Mouse (Mus musculus) lung, embryonic 14.5 days (tissue): ENCODE data around the gene Syt13. TPM values are rescaled to one million over a fixed set of nuclear protein-coding genes. Genes with fewer than 3 reads are reported as not detected.

Source experiments
- ATAC-seq: fragments of 200-750 bp; cut with Nextera tagmentation; 2 replicates; pipeline ENCODE4 v1.8.0; 2017; ENCODE audit warnings: mild to moderate bottlenecking, moderate TSS enrichment, moderate library complexity; ENCODE audit not compliant: insufficient read depth
- DNase-seq: peaks from one replicate; pipeline ENCODE4 v3.0.0-alpha.2; 2015
- H3K27ac ChIP-seq: fragments of 300-500 bp; sonication (generic); 2 replicates; pipeline ENCODE4 v1.5.1; 2014; ENCODE audit warnings: low read depth, mild to moderate bottlenecking, moderate library complexity
- H3K27me3 ChIP-seq: fragments of 300-500 bp; sonication (generic); 2 replicates; pipeline ENCODE4 v1.6.1; 2014; ENCODE audit warnings: low read length, control low read depth; ENCODE audit not compliant: insufficient read depth
- H3K36me3 ChIP-seq: fragments of 300-500 bp; sonication (generic); 2 replicates; pipeline ENCODE4 v1.6.1; 2014; ENCODE audit warnings: control low read depth; ENCODE audit not compliant: insufficient read depth
- H3K4me1 ChIP-seq: fragments of 300-500 bp; sonication (generic); 2 replicates; pipeline ENCODE4 v1.6.1; 2014; ENCODE audit warnings: antibody characterized with exemption, control low read depth; ENCODE audit not compliant: insufficient read depth
- H3K4me2 ChIP-seq: fragments of 300-500 bp; sonication (generic); 2 replicates; pipeline ENCODE4 v1.6.1; 2014; ENCODE audit warnings: mild to moderate bottlenecking
- H3K4me3 ChIP-seq: fragments of 300-500 bp; sonication (generic); 2 replicates; pipeline ENCODE4 v1.5.1; 2014; ENCODE audit warnings: low read depth, low read length
- H3K9ac ChIP-seq: fragments of 300-500 bp; sonication (generic); 2 replicates; pipeline ENCODE4 v1.6.1; 2014
- H3K9me3 ChIP-seq: fragments of 300-500 bp; sonication (generic); 2 replicates; pipeline ENCODE4 v1.6.1; 2016; ENCODE audit warnings: low read depth, low read length, control low read depth
- CTCF ChIP-seq: IDR thresholded peaks from 2 replicates; pipeline ENCODE4 v1.5.1; 2016; ENCODE audit warnings: antibody characterized with exemption, low read depth
- WGBS: fragments of 180-500 bp; shearing (Covaris S2); extraction: QIAGEN DNeasy Blood & Tissue Kit; methylation state at CpG from one replicate; pipeline ENCODE4 v1.1.7; 2014; 5-methylcytosine and 5-hydroxymethylcytosine counted together
- polyA plus RNA-seq: library from polyadenylated mRNA; unstranded; fragments of >200 nt; fragmentation: Nextera tagmentation; extraction: Ambion mirVana; gene quantifications from 2 replicates; pipeline ENCODE4 v1.2.1, GENCODE M21; 2014

Syt13 gene
- polyA plus RNA-seq, 1 experiment from 2014 or later = 3.2 TPM

- no peaks in the 10 kb centered on the region for H3K36me3 ChIP-seq
- no peak overlapping the region for H3K27ac ChIP-seq
- H3K27me3 ChIP-seq = no peaks in the 10 kb centered on the region
- no peaks in the 10 kb centered on the region for H3K9me3 ChIP-seq
- ATAC-seq = no peak
- DNase-seq = no peak
- WGBS = 92% methylated on average over 6 of the region's 7 CpGs
- no peak overlapping the region for H3K4me3 ChIP-seq
- no peak for TF ChIP-seq CTCF
- H3K4me1 ChIP-seq = peaks cover 5% of the 10 kb centered on the region; the same call in 1 of the 2 replicates
- no peak overlapping the region for H3K4me2 ChIP-seq
- no peak overlapping the region for H3K9ac ChIP-seq
These were observed 23.9 kb downstream of the Syt13 start for GRCm38 (mm10) chr2:92938827-92939226.

- no peak for DNase-seq
- H3K9me3 ChIP-seq = no peaks in the 10 kb centered on the region
- no peak for TF ChIP-seq CTCF
- no peaks in the 10 kb centered on the region for H3K36me3 ChIP-seq
- no peak overlapping the region for H3K4me3 ChIP-seq
- no peaks in the 10 kb centered on the region; the same call in 1 of the 2 replicates for H3K27me3 ChIP-seq
- ATAC-seq = no peak
- H3K4me2 ChIP-seq = no peak overlapping the region
- H3K9ac ChIP-seq = no peak overlapping the region
- H3K4me1 ChIP-seq = no peaks in the 10 kb centered on the region
- WGBS = 76% methylated on average over 9 of the region's 9 CpGs
- H3K27ac ChIP-seq = no peak overlapping the region
These were observed 26.1 kb downstream of the Syt13 start for GRCm38 (mm10) chr2:92940963-92941362.

- WGBS = 51% methylated on average over 3 of the region's 3 CpGs
These were observed 26.6 kb downstream of the Syt13 start for GRCm38 (mm10) chr2:92941463-92941862.

GRCm38 (mm10) chr2:92943406-92943805 lies 28.5 kb downstream of the Syt13 start:
- WGBS = 73% methylated on average over 3 of the region's 3 CpGs
- H3K4me2 ChIP-seq = no peak overlapping the region
- ATAC-seq (no peak), DNase-seq (no peak)
- TF ChIP-seq CTCF = no peak
- no peaks in the 10 kb centered on the region for H3K9me3 ChIP-seq
- H3K36me3 ChIP-seq = no peaks in the 10 kb centered on the region
- H3K9ac ChIP-seq = no peak overlapping the region
- H3K27me3 ChIP-seq = no peaks in the 10 kb centered on the region; the same call in 1 of the 2 replicates
- H3K27ac ChIP-seq = no peak overlapping the region
- H3K4me1 ChIP-seq = peaks cover 4% of the 10 kb centered on the region; the same call in 1 of the 2 replicates
- no peak overlapping the region for H3K4me3 ChIP-seq

More at GRCm38 (mm10) chr2:92941463-92941862, 26.6 kb downstream of the Syt13 start:
- Histone ChIP-seq H3K9ac (no peak overlapping the region), H3K4me3 (no peak overlapping the region), H3K4me2 (no peak overlapping the region), H3K4me1 (no peaks in the 10 kb centered on the region), H3K9me3 (no peaks in the 10 kb centered on the region), H3K27me3 (no peaks in the 10 kb centered on the region; the same call in 1 of the 2 replicates), H3K27ac (no peak overlapping the region), H3K36me3 (no peaks in the 10 kb centered on the region)
- ATAC-seq (no peak), DNase-seq (no peak)
- no peak for TF ChIP-seq CTCF

- Histone ChIP-seq H3K4me1 (peaks cover 4% of the 10 kb centered on the region; the same call in 1 of the 2 replicates), H3K27ac (no peak overlapping the region), H3K9me3 (no peaks in the 10 kb centered on the region), H3K27me3 (no peaks in the 10 kb centered on the region; the same call in 1 of the 2 replicates), H3K9ac (no peak overlapping the region), H3K4me2 (no peak overlapping the region), H3K36me3 (no peaks in the 10 kb centered on the region), H3K4me3 (no peak overlapping the region)
- no peak for TF ChIP-seq CTCF
- ATAC-seq (no peak), DNase-seq (no peak)
- WGBS = 77% methylated on average over 3 of the region's 3 CpGs
These were observed 29.5 kb downstream of the Syt13 start for GRCm38 (mm10) chr2:92944356-92944755.

- Histone ChIP-seq H3K4me3 (no peak overlapping the region), H3K4me1 (peaks cover 4% of the 10 kb centered on the region; the same call in 1 of the 2 replicates), H3K9me3 (no peaks in the 10 kb centered on the region), H3K27ac (no peak overlapping the region), H3K27me3 (no peaks in the 10 kb centered on the region; the same call in 1 of the 2 replicates), H3K36me3 (no peaks in the 10 kb centered on the region), H3K4me2 (no peak overlapping the region), H3K9ac (no peak overlapping the region)
- ATAC-seq = no peak
- TF ChIP-seq CTCF = no peak
- 82% methylated on average over 11 of the region's 11 CpGs for WGBS
- DNase-seq = no peak
These were observed 30.3 kb downstream of the Syt13 start for GRCm38 (mm10) chr2:92945125-92945746.

GRCm38 (mm10) chr2:92945824-92946598 lies 31.1 kb downstream of the Syt13 start:
- H3K4me3 ChIP-seq = no peak overlapping the region
- TF ChIP-seq CTCF = peak; percentile 16; the same call in 1 of the 2 replicates
- H3K27me3 ChIP-seq = no peaks in the 10 kb centered on the region; the same call in 1 of the 2 replicates
- H3K4me2 ChIP-seq = no peak overlapping the region
- peaks cover 4% of the 10 kb centered on the region; the same call in 1 of the 2 replicates for H3K4me1 ChIP-seq
- no peak overlapping the region for H3K9ac ChIP-seq
- 84% methylated on average over 11 of the region's 11 CpGs for WGBS
- DNase-seq = no peak
- no peak for ATAC-seq
- H3K36me3 ChIP-seq = no peaks in the 10 kb centered on the region
- H3K9me3 ChIP-seq = no peaks in the 10 kb centered on the region
- no peak overlapping the region for H3K27ac ChIP-seq
